Mouse (Mus musculus): Measurements from ENCODE around the gene Ubac2. TPM values are rescaled to one million over a fixed set of nuclear protein-coding genes. Genes with fewer than 3 reads are reported as not detected.

The Ubac2 gene
- total and polyA plus RNA-seq, 3 experiments: 32.8 to 40.1 (median 35.5) TPM

GRCm38 (mm10) chr14:122029851-122030250 lies 151.4 kb downstream of the Ubac2 start:
- no peak for DNase-seq (ENCODE audit: extremely low read depth)
- Histone ChIP-seq H3K79me2 (replicated peaks; ENCODE audit: control insufficient read depth, extremely low read depth, insufficient read depth, poor library complexity, severe bottlenecking) (no peaks in the 10 kb centered on the region), H3K27me3 (replicated peaks) (no peaks in the 10 kb centered on the region), H3K27ac (ENCODE audit: insufficient read depth, low read depth) (no peak overlapping the region), H3K4me3 (replicated peaks in 1 of 3; ENCODE audit: low read depth in 2 of 3, low read length in 2 of 3, poor library complexity in 1 of 3) (no peak overlapping the region), H3K9me3 (replicated peaks; ENCODE audit: low read length) (peaks cover 5% of the 10 kb centered on the region), H3K36me3 (replicated peaks in 1 of 2; ENCODE audit: control insufficient read depth in 1 of 2, insufficient read depth in 1 of 2, low read length in 1 of 2) (no peaks in the 10 kb centered on the region), H3K4me2 (ENCODE audit: insufficient read depth, low read depth, poor library complexity, severe bottlenecking) (no peak overlapping the region), H3K9ac (ENCODE audit: insufficient read depth, low read depth) (no peak overlapping the region), H3K4me1 (ENCODE audit: control insufficient read depth in 1 of 2, insufficient read depth in 2 of 2) (peaks cover 14 to 37% of the 10 kb centered on the region in 2 experiments)
- in situ Hi-C loops (cut with MboI; ENCODE audit: low pct_ligation_motif_present, low pct_unique_long_range_greater_than_20kb, low sequenced_read_pairs) (no loop called here), dilution Hi-C loops (cut with MboI; ENCODE audit: extremely low pct_ligation_motif_present, extremely low pct_unique_long_range_greater_than_20kb, low sequenced_read_pairs) (no loop called here)
- TF ChIP-seq ZKSCAN1 (IDR thresholded peaks at IDR 0.05; ENCODE audit: borderline replicate concordance, low read depth, low read length) (no peak), ETS1 (conservative IDR thresholded peaks at IDR 0.05; ENCODE audit: low read depth, low read length) (0 out of 2 replicates have a peak, but pooled peaks have one; percentile 12), ELF1 (IDR thresholded peaks at IDR 0.05; ENCODE audit: low read depth, low read length) (no peak), EP300 (IDR thresholded peaks at IDR 0.05; ENCODE audit: low read length) (peak; percentile 47; the same call in 1 of the 2 replicates), USF2 (conservative IDR thresholded peaks at IDR 0.05; ENCODE audit: low read depth, low read length) (no peak), MAZ (IDR thresholded peaks at IDR 0.05; ENCODE audit: low read depth, low read length) (no peak), POLR2A (IDR thresholded peaks at IDR 0.05; ENCODE audit: low read depth, low read length) (no peak), POLR2AphosphoS2 (IDR thresholded peaks at IDR 0.05; ENCODE audit: low read depth, low read length) (no peak), SIN3A (IDR thresholded peaks at IDR 0.05; ENCODE audit: low read length) (no peak), MAFK (IDR thresholded peaks at IDR 0.05; ENCODE audit: insufficient replicate concordance, low read length) (no peak), CHD2 (IDR thresholded peaks at IDR 0.05; ENCODE audit: low read length) (no peak), CHD1 (IDR thresholded peaks at IDR 0.05; ENCODE audit: low read depth, low read length) (no peak), JUN (IDR thresholded peaks at IDR 0.05; ENCODE audit: insufficient read depth, low read depth, low read length) (no peak), GABPA (IDR thresholded peaks at IDR 0.05; ENCODE audit: insufficient replicate concordance, low read depth, low read length) (no peak), RCOR1 (conservative IDR thresholded peaks at IDR 0.05; ENCODE audit: low read depth, low read length) (no peak), BHLHE40 (IDR thresholded peaks at IDR 0.05; ENCODE audit: low read depth, low read length) (no peak), TCF12 (IDR thresholded peaks at IDR 0.05; ENCODE audit: low read depth, low read length) (0 out of 2 replicates have a peak, but pooled peaks have one; percentile 24)

GRCm38 (mm10) chr14:122032045-122032444 lies 153.6 kb downstream of the Ubac2 start:
- Histone ChIP-seq H3K4me1 (ENCODE audit: control insufficient read depth in 1 of 2, insufficient read depth in 2 of 2) (peaks cover 14 to 37% of the 10 kb centered on the region in 2 experiments), H3K4me3 (replicated peaks in 1 of 3; ENCODE audit: low read depth in 2 of 3, low read length in 2 of 3, poor library complexity in 1 of 3) (no peak overlapping the region), H3K36me3 (replicated peaks in 1 of 2; ENCODE audit: control insufficient read depth in 1 of 2, insufficient read depth in 1 of 2, low read length in 1 of 2) (no peaks in the 10 kb centered on the region), H3K9me3 (replicated peaks; ENCODE audit: low read length) (peaks cover 8% of the 10 kb centered on the region), H3K27ac (ENCODE audit: insufficient read depth, low read depth) (no peak overlapping the region), H3K9ac (ENCODE audit: insufficient read depth, low read depth) (no peak overlapping the region), H3K4me2 (ENCODE audit: insufficient read depth, low read depth, poor library complexity, severe bottlenecking) (no peak overlapping the region), H3K27me3 (replicated peaks) (no peaks in the 10 kb centered on the region), H3K79me2 (replicated peaks; ENCODE audit: control insufficient read depth, extremely low read depth, insufficient read depth, poor library complexity, severe bottlenecking) (no peaks in the 10 kb centered on the region)
- dilution Hi-C loops (cut with MboI; ENCODE audit: extremely low pct_ligation_motif_present, extremely low pct_unique_long_range_greater_than_20kb, low sequenced_read_pairs) (no loop called here), in situ Hi-C loops (cut with MboI; ENCODE audit: low pct_ligation_motif_present, low pct_unique_long_range_greater_than_20kb, low sequenced_read_pairs) (no loop called here)
- DNase-seq (ENCODE audit: extremely low read depth): no peak
- no peak for TF ChIP-seq PAX5 (IDR thresholded peaks at IDR 0.05; ENCODE audit: low read length)
- TF ChIP-seq EP300 (IDR thresholded peaks at IDR 0.05; ENCODE audit: low read length): no peak
- TF ChIP-seq ZNF384 (IDR thresholded peaks at IDR 0.05; ENCODE audit: low read depth, low read length): peak; percentile 61
- TF ChIP-seq JUND (conservative IDR thresholded peaks at IDR 0.05; ENCODE audit: low read depth, low read length): no peak

All from CH12.LX (cell line).